ENCODE assay signal across 27 mouse cellular contexts in genomic region chr3:109600699-109601451, GRCm38 (mm10).
"Had no signal": no experiment of that assay in that cellular context is flagged by ENCODE, and none has a peak within 500 bp of the region (broad histone marks: within the 10 kb centered on the region; RNA-seq: fewer than 3 reads in every experiment).

No protein-coding gene starts in this region.

- H3K27me3 ChIP-seq: heart, embryonic 13.5 days; heart, embryonic 15.5 days; hindbrain, embryonic 13.5 days; hindbrain, embryonic 15.5 days; kidney, embryonic 15.5 days; limb, embryonic 13.5 days; limb, embryonic 15.5 days; liver, embryonic 12.5 days had no signal

- H3K4me2 ChIP-seq: heart, embryonic 11.5 days; heart, embryonic 13.5 days; heart, embryonic 15.5 days; hindbrain, embryonic 13.5 days; hindbrain, embryonic 15.5 days; kidney, embryonic 15.5 days; limb, embryonic 13.5 days; limb, embryonic 15.5 days; liver, embryonic 12.5 days had no signal

- H3K27ac ChIP-seq: gastrocnemius, adult 2 months; heart, adult 2 months; heart, embryonic 13.5 days; heart, embryonic 15.5 days; hindbrain, embryonic 13.5 days; hindbrain, embryonic 15.5 days; hindbrain, postnatal 0 days; kidney, embryonic 15.5 days; kidney, postnatal 0 days; limb, embryonic 13.5 days; limb, embryonic 15.5 days; liver, embryonic 12.5 days had no signal

- ATAC-seq: forebrain, postnatal 0 days; hindbrain, postnatal 0 days; liver, embryonic 12.5 days had no signal

- DNase-seq: forebrain, postnatal 0 days; gastrocnemius, adult 2 months; gastrocnemius, postnatal 10 days; gastrocnemius, postnatal 36 days; heart, adult 11 months; heart, adult 2 months; heart, postnatal 14 days; heart, postnatal 36 days; kidney, adult 11 months; kidney, adult 2 months; kidney, adult 9 months; kidney, postnatal 14 days; kidney, postnatal 36 days; layer of hippocampus, adult 9-11 months; layer of hippocampus, postnatal 36 days; left cerebral cortex, postnatal 4 days had no signal

- H3K4me1 ChIP-seq: heart, embryonic 13.5 days; heart, embryonic 15.5 days; hindbrain, embryonic 13.5 days; hindbrain, embryonic 15.5 days; liver, embryonic 12.5 days had no signal

- H3K9me3 ChIP-seq: heart, embryonic 13.5 days; heart, embryonic 15.5 days; hindbrain, embryonic 13.5 days; hindbrain, embryonic 15.5 days; kidney, embryonic 15.5 days; limb, embryonic 13.5 days; limb, embryonic 15.5 days; liver, embryonic 12.5 days had no signal

- H3K4me3 ChIP-seq: gastrocnemius, adult 2 months; heart, adult 2 months; heart, embryonic 13.5 days; heart, embryonic 15.5 days; hindbrain, embryonic 13.5 days; hindbrain, embryonic 15.5 days; kidney, embryonic 15.5 days; limb, embryonic 13.5 days; limb, embryonic 15.5 days; liver, embryonic 12.5 days had no signal

- H3K9ac ChIP-seq: forebrain, postnatal 0 days; heart, embryonic 13.5 days; heart, embryonic 15.5 days; hindbrain, embryonic 13.5 days; hindbrain, embryonic 15.5 days; kidney, embryonic 15.5 days; limb, embryonic 13.5 days; limb, embryonic 15.5 days; liver, embryonic 12.5 days had no signal

- H3K36me3 ChIP-seq: heart, embryonic 13.5 days; heart, embryonic 15.5 days; hindbrain, embryonic 13.5 days; hindbrain, embryonic 15.5 days; kidney, embryonic 15.5 days; limb, embryonic 13.5 days; limb, embryonic 15.5 days; liver, embryonic 12.5 days had no signal
